Mouse (Mus musculus): ENCODE measurements around the gene Snrpb.

Gene Snrpb

GRCm38 (mm10) chr2:130178706-130179506 is at the start of gene Snrpb:
Gene Snrpb, minus strand, starts transcription at chr2:130179403.
- in situ Hi-C loops (cut with MseI, MboI): no loop called here

GRCm38 (mm10) chr2:130211581-130211980 is 32.4 kb upstream of the Snrpb start:
- in situ Hi-C loops (cut with MseI, MboI): no loop called here

- in situ Hi-C loops (cut with MseI, MboI): no loop called here
Measured at GRCm38 (mm10) chr2:130209636-130210035, 30.4 kb upstream of the Snrpb start.

GRCm38 (mm10) chr2:130207996-130208395 is 28.8 kb upstream of the Snrpb start:
- in situ Hi-C loops (cut with MseI, MboI): no loop called here

- in situ Hi-C loops (cut with MseI, MboI): no loop called here
Measured at GRCm38 (mm10) chr2:130207376-130207775, 28.2 kb upstream of the Snrpb start.

- in situ Hi-C loops (cut with MseI, MboI): no loop called here
Measured at GRCm38 (mm10) chr2:130200961-130201360, 21.8 kb upstream of the Snrpb start.

GRCm38 (mm10) chr2:130194894-130195293 is 15.7 kb upstream of the Snrpb start, which contains the start of gene Tmc2:
Gene Tmc2, plus strand, starts transcription at chr2:130195194.
- in situ Hi-C loops (cut with MseI, MboI): no loop called here

GRCm38 (mm10) chr2:130188391-130188790 is 9.2 kb upstream of the Snrpb start:
- in situ Hi-C loops (cut with MseI, MboI): no loop called here

- in situ Hi-C loops (cut with MseI, MboI): no loop called here
Measured at GRCm38 (mm10) chr2:130179507-130180019, 360 bp upstream of the Snrpb start.

- in situ Hi-C loops (cut with MseI, MboI): no loop called here
Measured at GRCm38 (mm10) chr2:130178381-130178705, 860 bp downstream of the Snrpb start.

- in situ Hi-C loops (cut with MseI, MboI): no loop called here
Measured at GRCm38 (mm10) chr2:130176820-130177219, 2.4 kb downstream of the Snrpb start.

GRCm38 (mm10) chr2:130171674-130172073 is 7.5 kb downstream of the Snrpb start:
- in situ Hi-C loops (cut with MseI, MboI): no loop called here

GRCm38 (mm10) chr2:130167861-130168260 is 11.3 kb downstream of the Snrpb start:
- in situ Hi-C loops (cut with MseI, MboI): no loop called here

GRCm38 (mm10) chr2:130166311-130167214 is 12.6 kb downstream of the Snrpb start:
- in situ Hi-C loops (cut with MseI, MboI): no loop called here

- in situ Hi-C loops (cut with MseI, MboI): no loop called here
Measured at GRCm38 (mm10) chr2:130162701-130163100, 16.5 kb downstream of the Snrpb start.

- in situ Hi-C loops (cut with MseI, MboI): no loop called here
Measured at GRCm38 (mm10) chr2:130158088-130158437, 21.1 kb downstream of the Snrpb start.

- in situ Hi-C loops (cut with MseI, MboI): no loop called here
Measured at GRCm38 (mm10) chr2:130157231-130158087, 21.7 kb downstream of the Snrpb start.

GRCm38 (mm10) chr2:130155851-130156250 is 23.4 kb downstream of the Snrpb start:
- in situ Hi-C loops (cut with MseI, MboI): no loop called here

- in situ Hi-C loops (cut with MseI, MboI): no loop called here
Measured at GRCm38 (mm10) chr2:130155171-130155570, 24.0 kb downstream of the Snrpb start.

GRCm38 (mm10) chr2:130146089-130146668 is 33.0 kb downstream of the Snrpb start:
- in situ Hi-C loops (cut with MseI, MboI): no loop called here

GRCm38 (mm10) chr2:130144703-130145324 is 34.4 kb downstream of the Snrpb start:
- in situ Hi-C loops (cut with MseI, MboI): no loop called here
